Comparison of ENCODE assay signal across 9 mouse cellular contexts in the genomic region with DNA sequence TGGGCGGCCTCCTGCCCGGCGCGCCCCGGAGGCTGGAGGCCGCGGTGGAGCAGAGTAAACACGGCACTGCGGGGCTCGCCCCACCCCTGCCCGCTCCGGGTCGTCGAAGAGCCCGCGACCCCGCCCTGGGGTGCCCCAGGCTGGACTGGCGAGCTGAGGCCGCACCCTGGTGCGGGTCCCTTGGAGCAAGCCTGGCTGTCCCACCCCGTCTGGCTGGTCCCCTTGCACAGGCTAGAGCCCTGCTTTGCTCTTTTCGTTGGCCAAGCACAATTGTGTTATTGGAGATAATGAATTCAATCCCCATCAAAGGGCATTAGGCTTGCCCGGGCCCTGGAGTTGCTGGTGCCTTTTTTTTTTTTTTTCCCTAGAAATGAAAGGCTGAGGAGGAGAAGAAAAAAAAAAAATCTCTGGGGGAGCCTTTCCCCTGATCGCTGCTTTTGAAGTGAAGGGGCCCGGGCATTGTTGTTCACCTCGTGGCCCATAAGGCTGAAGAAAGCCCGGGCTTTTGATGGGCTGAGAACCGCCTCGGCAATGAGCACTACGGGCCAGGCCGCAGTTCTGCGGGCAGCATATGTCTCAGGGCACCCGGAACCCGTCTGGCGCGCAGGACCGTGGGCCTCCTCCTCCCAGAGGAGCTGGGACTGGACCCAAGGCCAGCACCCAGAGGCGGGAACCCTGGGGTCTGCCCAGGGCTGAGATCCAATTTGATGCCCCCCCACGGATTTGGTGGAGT. TPM values are rescaled to one million over a fixed set of nuclear protein-coding genes. Genes with fewer than 3 reads are reported as not detected.
DNase-seq lines count a peak whose midpoint lies in the region; ATAC-seq and TF ChIP-seq lines count a peak whose summit lies in the region.
"Had no signal": no experiment of that assay in that cellular context is flagged by ENCODE, and none has a peak within 500 bp of the region (broad histone marks: within the 10 kb centered on the region; RNA-seq: fewer than 3 reads in every experiment).

No protein-coding gene starts in this region.

- no peak for ATAC-seq in heart, embryonic 13.5 days (ENCODE audit: extremely low read depth, insufficient number of reproducible peaks, low FRiP score, low TSS enrichment)
- 0 out of 2 replicates have a peak, but pooled peaks have one; percentile 16 for ATAC-seq in heart, postnatal 0 days (ENCODE audit: insufficient read depth, low read depth)
- peak; percentile 58 for ATAC-seq in liver, embryonic 15.5 days (ENCODE audit: insufficient read depth)
- peak; percentile 48; the same call in 1 of the 2 replicates for ATAC-seq in neural tube, embryonic 15.5 days (ENCODE audit: low FRiP score)
- ATAC-seq in megakaryocyte, adult 5-6 weeks (ENCODE audit: poor library complexity, severe bottlenecking): no peak

- TF ChIP-seq POLR2A in thymus, adult 2 months (IDR thresholded peaks at IDR 0.05; ENCODE audit: control insufficient read depth, extremely low read depth, insufficient read depth, low read length, poor library complexity): no peak

- no peak overlapping the region for H3K27ac ChIP-seq in heart, embryonic 13.5 days (replicated peaks)
- H3K27ac ChIP-seq in heart, postnatal 0 days (ENCODE audit: low read depth): no peak overlapping the region
- H3K27ac ChIP-seq in liver, embryonic 15.5 days (replicated peaks): no peak overlapping the region
- H3K27ac ChIP-seq in neural tube, embryonic 15.5 days (replicated peaks): no peak overlapping the region
- H3K27ac ChIP-seq in thymus, adult 2 months (ENCODE audit: control insufficient read depth, insufficient read depth, low read length): no peak overlapping the region

- H3K4me3 ChIP-seq in heart, embryonic 13.5 days: peak overlapping the region; percentile 27
- no peak overlapping the region for H3K4me3 ChIP-seq in heart, postnatal 0 days (ENCODE audit: low read depth, low read length)
- 0 out of 2 replicates have a peak overlapping the region, but pooled peaks have one; percentile 7 for H3K4me3 ChIP-seq in liver, embryonic 15.5 days (replicated peaks)
- no peak overlapping the region for H3K4me3 ChIP-seq in neural tube, embryonic 15.5 days (replicated peaks)
- no peak overlapping the region for H3K4me3 ChIP-seq in thymus, adult 2 months (ENCODE audit: control insufficient read depth, insufficient read depth, low read length)

- H3K27me3 ChIP-seq in heart, embryonic 13.5 days (replicated peaks): peaks cover 95% of the 10 kb centered on the region
- peaks cover 87% of the 10 kb centered on the region for H3K27me3 ChIP-seq in heart, postnatal 0 days (ENCODE audit: control insufficient read depth, insufficient read depth, low read length)
- peaks cover 85% of the 10 kb centered on the region for H3K27me3 ChIP-seq in liver, embryonic 15.5 days
- H3K27me3 ChIP-seq in neural tube, embryonic 15.5 days (replicated peaks): peaks cover 87% of the 10 kb centered on the region
- peaks cover 21% of the 10 kb centered on the region for H3K27me3 ChIP-seq in thymus, adult 2 months (ENCODE audit: control insufficient read depth, insufficient read depth, low read length)

- no peaks in the 10 kb centered on the region for H3K36me3 ChIP-seq in heart, embryonic 13.5 days
- H3K36me3 ChIP-seq in heart, postnatal 0 days (replicated peaks; ENCODE audit: control insufficient read depth, insufficient read depth, low read length): no peaks in the 10 kb centered on the region
- no peaks in the 10 kb centered on the region for H3K36me3 ChIP-seq in liver, embryonic 15.5 days (replicated peaks)
- no peaks in the 10 kb centered on the region for H3K36me3 ChIP-seq in neural tube, embryonic 15.5 days
- no peaks in the 10 kb centered on the region for H3K36me3 ChIP-seq in thymus, adult 2 months (ENCODE audit: control insufficient read depth, insufficient read depth, low read length)

- TF ChIP-seq CTCF in heart, postnatal 0 days (IDR thresholded peaks at IDR 0.05; ENCODE audit: low read depth): no peak
- TF ChIP-seq CTCF in thymus, adult 2 months (IDR thresholded peaks at IDR 0.05; ENCODE audit: borderline replicate concordance, control insufficient read depth, extremely low read depth, insufficient read depth, low read length, poor library complexity): no peak

- WGBS in heart, embryonic 13.5 days: under 1% methylated on average over 39 of the region's 39 CpGs
- 2% methylated on average over 38 of the region's 39 CpGs for WGBS in heart, postnatal 0 days
- 2% methylated on average over 39 of the region's 39 CpGs for WGBS in liver, embryonic 15.5 days (ENCODE audit: insufficient replicate concordance)
- WGBS in neural tube, embryonic 15.5 days: under 1% methylated on average over 39 of the region's 39 CpGs
- WGBS in thymus, adult 2 months: 8% methylated on average over 39 of the region's 39 CpGs

- no peak for DNase-seq in heart, adult 9 months (ENCODE audit: low spot score in 2 of 2)
- no peak for DNase-seq in heart, postnatal 0 days (ENCODE audit: low spot score)
- DNase-seq in right cerebral cortex, postnatal 4 days: no peak
- no peak for DNase-seq in thymus, adult 2 months

- H3K9me3 ChIP-seq in heart, embryonic 13.5 days: no peaks in the 10 kb centered on the region
- H3K9me3 ChIP-seq in heart, postnatal 0 days (replicated peaks; ENCODE audit: control insufficient read depth, low read length): no peaks in the 10 kb centered on the region
- H3K9me3 ChIP-seq in liver, embryonic 15.5 days (replicated peaks): no peaks in the 10 kb centered on the region
- no peaks in the 10 kb centered on the region for H3K9me3 ChIP-seq in neural tube, embryonic 15.5 days (replicated peaks)

- no peak overlapping the region for H3K9ac ChIP-seq in heart, embryonic 13.5 days
- no peak overlapping the region for H3K9ac ChIP-seq in heart, postnatal 0 days (replicated peaks; ENCODE audit: low read depth, low read length)
- no peak overlapping the region for H3K9ac ChIP-seq in liver, embryonic 15.5 days
- no peak overlapping the region for H3K9ac ChIP-seq in neural tube, embryonic 15.5 days (replicated peaks)

- H3K4me1 ChIP-seq in heart, embryonic 13.5 days: peaks cover 17% of the 10 kb centered on the region
- no peaks in the 10 kb centered on the region for H3K4me1 ChIP-seq in heart, postnatal 0 days (ENCODE audit: control insufficient read depth, insufficient read depth)
- H3K4me1 ChIP-seq in liver, embryonic 15.5 days (replicated peaks): peaks cover 3% of the 10 kb centered on the region
- peaks cover 10% of the 10 kb centered on the region for H3K4me1 ChIP-seq in neural tube, embryonic 15.5 days
- no peaks in the 10 kb centered on the region for H3K4me1 ChIP-seq in thymus, adult 2 months (replicated peaks; ENCODE audit: control insufficient read depth, insufficient read depth, low read length)

- H3K4me2 ChIP-seq in heart, embryonic 13.5 days: peak overlapping the region; percentile 34
- no peak overlapping the region for H3K4me2 ChIP-seq in heart, postnatal 0 days (ENCODE audit: low read depth, low read length)
- H3K4me2 ChIP-seq in liver, embryonic 15.5 days: peak overlapping the region; percentile 41
- H3K4me2 ChIP-seq in neural tube, embryonic 15.5 days: no peak overlapping the region

- no peak for TF ChIP-seq EP300 in heart, postnatal 0 days (IDR thresholded peaks at IDR 0.05; ENCODE audit: low read depth)

RNA-seq across cellular contexts. Expression of gene Foxa1, which starts 11.7 kb away (rescaled TPM):
- 0.32 and 0.33 TPM in 2 replicates for polyA plus RNA-seq in heart, embryonic 13.5 days (2015; fragmentation: Nextera tagmentation; extraction: Ambion mirVana)
- total RNA-seq in heart, postnatal 0 days (2014; rRNA removed; ENCODE audit: low replicate concordance): 1.6 TPM in 1 of 2 replicates, not detected in the other
- 0.18 TPM in 1 of 2 replicates, not detected in the other for polyA plus RNA-seq in heart, postnatal 0 days (2015; fragmentation: Nextera tagmentation; extraction: Ambion mirVana)
- 1.2 and 1.5 TPM in 2 replicates for polyA plus RNA-seq in liver, embryonic 15.5 days (2015; fragmentation: Nextera tagmentation; extraction: Ambion mirVana)
- 0.40 and 1.1 TPM in 2 replicates for polyA plus RNA-seq in neural tube, embryonic 15.5 days (2015; fragmentation: Nextera tagmentation; extraction: Ambion mirVana)
- total RNA-seq in megakaryocyte, adult 5-6 weeks (2015): not detected in 2 replicates
- not detected in 2 replicates for total RNA-seq in megakaryocyte, adult 5-6 weeks (2017)
- 1.4 and 1.5 TPM in 2 replicates for polyA plus RNA-seq in thymus, adult 2 months (2012; rRNA removed)
- polyA plus RNA-seq: C2C12 had no signal

RNA-seq across cellular contexts. Expression of gene Ttc6, which starts 28.9 kb away (rescaled TPM):
- 0.31 and 0.60 TPM in 2 replicates for polyA plus RNA-seq in heart, embryonic 13.5 days (2015; fragmentation: Nextera tagmentation; extraction: Ambion mirVana)
- total RNA-seq in heart, postnatal 0 days (2014; rRNA removed; ENCODE audit: low replicate concordance): 0.15 TPM in 1 of 2 replicates, not detected in the other
- polyA plus RNA-seq in heart, postnatal 0 days (2015; fragmentation: Nextera tagmentation; extraction: Ambion mirVana): 0.01 TPM in 1 of 2 replicates, not detected in the other
- polyA plus RNA-seq in liver, embryonic 15.5 days (2015; fragmentation: Nextera tagmentation; extraction: Ambion mirVana): 0.03 and 0.05 TPM in 2 replicates
- 0.75 and 0.83 TPM in 2 replicates for polyA plus RNA-seq in neural tube, embryonic 15.5 days (2015; fragmentation: Nextera tagmentation; extraction: Ambion mirVana)
- not detected in 2 replicates for total RNA-seq in megakaryocyte, adult 5-6 weeks (2015)
- not detected in 2 replicates for total RNA-seq in megakaryocyte, adult 5-6 weeks (2017)
- 0.05 and 0.12 TPM in 2 replicates for polyA plus RNA-seq in thymus, adult 2 months (2012; rRNA removed)
- polyA plus RNA-seq: C2C12 had no signal

Comparison
In these comparisons a context has a peak if more than half of its experiments do, and no peak if none do; other contexts are left out.
1. ATAC-seq: peak in heart, postnatal 0 days (single experiment), liver, embryonic 15.5 days (single experiment) and neural tube, embryonic 15.5 days (single experiment); none in heart, embryonic 13.5 days (single experiment) and megakaryocyte, adult 5-6 weeks (single experiment).
2. H3K4me2 ChIP-seq: peak in heart, embryonic 13.5 days (single experiment) and liver, embryonic 15.5 days (single experiment); none in heart, postnatal 0 days (single experiment) and neural tube, embryonic 15.5 days (single experiment).
3. H3K4me3 ChIP-seq: peak in heart, embryonic 13.5 days (single experiment) and liver, embryonic 15.5 days (single experiment); none in heart, postnatal 0 days (single experiment), neural tube, embryonic 15.5 days (single experiment) and thymus, adult 2 months (single experiment).